Mouse (Mus musculus) limb, embryonic 13.5 days (tissue): ENCODE measurements around the gene Gm49361. TPM values are rescaled to one million over a fixed set of nuclear protein-coding genes. Genes with fewer than 3 reads are reported as not detected.

Experiments
- ATAC-seq: fragments of 200-750 bp; cut with Nextera tagmentation; 2 replicates; pipeline ENCODE4 v1.8.0; 2017; ENCODE audit warnings: low read depth, moderate number of reproducible peaks, moderate TSS enrichment; ENCODE audit not compliant: low FRiP score
- H3K27ac ChIP-seq: fragments of 300-500 bp; sonication (generic); 2 replicates; pipeline ENCODE4 v1.5.1; 2015; ENCODE audit warnings: inconsistent platforms, mild to moderate bottlenecking, moderate library complexity
- H3K27me3 ChIP-seq: fragments of 300-500 bp; sonication (generic); 2 replicates; pipeline ENCODE4 v1.6.1; 2015; ENCODE audit warnings: mild to moderate bottlenecking, inconsistent platforms
- H3K36me3 ChIP-seq: fragments of 300-500 bp; sonication (generic); 2 replicates; pipeline ENCODE4 v1.6.1; 2015; ENCODE audit warnings: inconsistent platforms, mild to moderate bottlenecking, moderate library complexity
- H3K4me1 ChIP-seq: fragments of 300-500 bp; sonication (generic); 2 replicates; pipeline ENCODE4 v1.6.1; 2015; ENCODE audit warnings: inconsistent platforms
- H3K4me2 ChIP-seq: fragments of 300-500 bp; sonication (generic); replicated peaks from 2 replicates; pipeline ENCODE4 v1.6.1; 2015; ENCODE audit warnings: inconsistent platforms, mild to moderate bottlenecking, moderate library complexity
- H3K4me3 ChIP-seq: fragments of 300-500 bp; sonication (generic); 2 replicates; pipeline ENCODE4 v1.5.1; 2015; ENCODE audit warnings: moderate library complexity, mild to moderate bottlenecking, inconsistent platforms
- H3K9ac ChIP-seq: fragments of 300-500 bp; sonication (generic); 2 replicates; pipeline ENCODE4 v1.6.1; 2015; ENCODE audit warnings: mild to moderate bottlenecking, inconsistent platforms
- H3K9me3 ChIP-seq: fragments of 300-500 bp; sonication (generic); 2 replicates; pipeline ENCODE4 v1.6.1; 2016; ENCODE audit warnings: inconsistent platforms
- WGBS: fragments of 180-500 bp; shearing (Covaris S2); methylation state at CpG from one replicate; pipeline ENCODE4 v1.1.7; 2015; 5-methylcytosine and 5-hydroxymethylcytosine counted together
- polyA plus RNA-seq: library from polyadenylated mRNA; unstranded; fragments of >200 nt; fragmentation: Nextera tagmentation; extraction: Ambion mirVana; gene quantifications from 2 replicates; pipeline ENCODE4 v1.2.1, GENCODE M21; 2015

Gene Gm49361
- polyA plus RNA-seq, 1 experiment from 2014 or later, result not detected

GRCm38 (mm10) chr14:57726172-57726571, 19.7 kb downstream of the Gm49361 start:
- no peak overlapping the region for H3K27ac ChIP-seq
- peaks cover 66% of the 10 kb centered on the region for H3K36me3 ChIP-seq
- no peaks in the 10 kb centered on the region for H3K9me3 ChIP-seq
- peaks cover 14% of the 10 kb centered on the region for H3K4me1 ChIP-seq
- no peak overlapping the region for H3K4me3 ChIP-seq
- H3K27me3 ChIP-seq, result no peaks in the 10 kb centered on the region
- no peak overlapping the region for H3K4me2 ChIP-seq
- WGBS, result 77% methylated on average over 8 of the region's 8 CpGs
- no peak for ATAC-seq
- H3K9ac ChIP-seq, result no peak overlapping the region

GRCm38 (mm10) chr14:57724473-57724872, 21.4 kb downstream of the Gm49361 start:
- 82% methylated on average over 4 of the region's 4 CpGs for WGBS
- peaks cover 63% of the 10 kb centered on the region for H3K36me3 ChIP-seq
- no peak overlapping the region for H3K9ac ChIP-seq
- H3K4me1 ChIP-seq, result no peaks in the 10 kb centered on the region
- no peak overlapping the region for H3K4me3 ChIP-seq
- no peaks in the 10 kb centered on the region for H3K27me3 ChIP-seq
- no peaks in the 10 kb centered on the region for H3K9me3 ChIP-seq
- no peak for ATAC-seq
- no peak overlapping the region for H3K4me2 ChIP-seq
- no peak overlapping the region for H3K27ac ChIP-seq

- Histone ChIP-seq H3K27me3 (no peaks in the 10 kb centered on the region), H3K4me1 (no peaks in the 10 kb centered on the region), H3K27ac (no peak overlapping the region), H3K36me3 (peaks cover 68% of the 10 kb centered on the region), H3K9me3 (no peaks in the 10 kb centered on the region), H3K4me2 (no peak overlapping the region), H3K4me3 (no peak overlapping the region), H3K9ac (no peak overlapping the region)
- 84% methylated on average over 4 of the region's 4 CpGs for WGBS
- no peak for ATAC-seq
Observed at GRCm38 (mm10) chr14:57718245-57718644, 27.7 kb downstream of the Gm49361 start.

GRCm38 (mm10) chr14:57716601-57717245, 29.2 kb downstream of the Gm49361 start:
- Histone ChIP-seq H3K9me3 (no peaks in the 10 kb centered on the region), H3K27ac (no peak overlapping the region), H3K4me2 (no peak overlapping the region), H3K9ac (no peak overlapping the region), H3K27me3 (no peaks in the 10 kb centered on the region), H3K4me1 (no peaks in the 10 kb centered on the region), H3K4me3 (no peak overlapping the region), H3K36me3 (peaks cover 60% of the 10 kb centered on the region)
- 90% methylated on average over 4 of the region's 4 CpGs for WGBS
- no peak for ATAC-seq

GRCm38 (mm10) chr14:57712884-57713283, 33.0 kb downstream of the Gm49361 start:
- no peak for ATAC-seq
- H3K9me3 ChIP-seq, result no peaks in the 10 kb centered on the region
- peaks cover 5% of the 10 kb centered on the region; the same call in 1 of the 2 replicates for H3K4me1 ChIP-seq
- H3K36me3 ChIP-seq, result peaks cover 45% of the 10 kb centered on the region
- no peak overlapping the region for H3K27ac ChIP-seq
- 92% methylated on average over 1 of the region's 1 CpGs for WGBS
- H3K4me2 ChIP-seq, result no peak overlapping the region
- no peak overlapping the region for H3K4me3 ChIP-seq
- no peaks in the 10 kb centered on the region for H3K27me3 ChIP-seq
- H3K9ac ChIP-seq, result no peak overlapping the region

GRCm38 (mm10) chr14:57711059-57711458, 34.8 kb downstream of the Gm49361 start:
- no peak for ATAC-seq
- Histone ChIP-seq H3K4me2 (no peak overlapping the region), H3K9me3 (no peaks in the 10 kb centered on the region), H3K36me3 (peaks cover 44% of the 10 kb centered on the region), H3K27me3 (no peaks in the 10 kb centered on the region), H3K27ac (no peak overlapping the region), H3K9ac (no peak overlapping the region), H3K4me1 (peaks cover 12% of the 10 kb centered on the region), H3K4me3 (no peak overlapping the region)
- WGBS, result 82% methylated on average over 6 of the region's 6 CpGs

- H3K4me3 ChIP-seq, result no peak overlapping the region
- peaks cover 46% of the 10 kb centered on the region for H3K36me3 ChIP-seq
- no peaks in the 10 kb centered on the region for H3K9me3 ChIP-seq
- WGBS, result 85% methylated on average over 10 of the region's 10 CpGs
- H3K4me2 ChIP-seq, result no peak overlapping the region
- no peak; the same call in 1 of the 2 replicates for ATAC-seq
- no peak overlapping the region for H3K27ac ChIP-seq
- H3K27me3 ChIP-seq, result no peaks in the 10 kb centered on the region
- no peak overlapping the region for H3K9ac ChIP-seq
- H3K4me1 ChIP-seq, result peaks cover 12% of the 10 kb centered on the region
Observed at GRCm38 (mm10) chr14:57709171-57709570, 36.7 kb downstream of the Gm49361 start.

- no peak overlapping the region for H3K27ac ChIP-seq
- peaks cover 46% of the 10 kb centered on the region for H3K36me3 ChIP-seq
- 91% methylated on average over 7 of the region's 7 CpGs for WGBS
- no peaks in the 10 kb centered on the region for H3K9me3 ChIP-seq
- no peaks in the 10 kb centered on the region for H3K27me3 ChIP-seq
- H3K4me1 ChIP-seq, result peaks cover 12% of the 10 kb centered on the region
- no peak overlapping the region for H3K4me2 ChIP-seq
- H3K4me3 ChIP-seq, result no peak overlapping the region
- no peak overlapping the region for H3K9ac ChIP-seq
- ATAC-seq, result no peak
Observed at GRCm38 (mm10) chr14:57708580-57708979, 37.3 kb downstream of the Gm49361 start.

GRCm38 (mm10) chr14:57707100-57707893, 38.6 kb downstream of the Gm49361 start:
- peaks cover 14% of the 10 kb centered on the region for H3K4me1 ChIP-seq
- H3K27ac ChIP-seq, result peak overlapping the region; percentile 52
- no peak overlapping the region for H3K9ac ChIP-seq
- WGBS, result 63% methylated on average over 18 of the region's 18 CpGs
- no peaks in the 10 kb centered on the region for H3K9me3 ChIP-seq
- H3K4me3 ChIP-seq, result no peak overlapping the region
- no peak overlapping the region for H3K4me2 ChIP-seq
- ATAC-seq, result no peak
- peaks cover 50% of the 10 kb centered on the region for H3K36me3 ChIP-seq
- no peaks in the 10 kb centered on the region for H3K27me3 ChIP-seq

GRCm38 (mm10) chr14:57706760-57707099, 39.2 kb downstream of the Gm49361 start:
- Histone ChIP-seq H3K27me3 (no peaks in the 10 kb centered on the region), H3K9me3 (no peaks in the 10 kb centered on the region), H3K4me1 (peaks cover 19% of the 10 kb centered on the region), H3K27ac (no peak overlapping the region), H3K4me2 (no peak overlapping the region), H3K9ac (no peak overlapping the region), H3K36me3 (peaks cover 56% of the 10 kb centered on the region), H3K4me3 (no peak overlapping the region)
- no peak for ATAC-seq
- 93% methylated on average over 4 of the region's 4 CpGs for WGBS

- Histone ChIP-seq H3K4me2 (no peak overlapping the region), H3K9me3 (no peaks in the 10 kb centered on the region), H3K4me1 (peaks cover 19% of the 10 kb centered on the region), H3K4me3 (no peak overlapping the region), H3K27ac (no peak overlapping the region), H3K36me3 (peaks cover 56% of the 10 kb centered on the region), H3K9ac (no peak overlapping the region), H3K27me3 (no peaks in the 10 kb centered on the region)
- no peak for ATAC-seq
- 89% methylated on average over 4 of the region's 4 CpGs for WGBS
Observed at GRCm38 (mm10) chr14:57705759-57706158, 40.1 kb downstream of the Gm49361 start.

GRCm38 (mm10) chr14:57705075-57705474, 40.8 kb downstream of the Gm49361 start:
- Histone ChIP-seq H3K27me3 (no peaks in the 10 kb centered on the region), H3K4me1 (peaks cover 19% of the 10 kb centered on the region), H3K36me3 (peaks cover 62% of the 10 kb centered on the region), H3K9ac (no peak overlapping the region), H3K4me2 (no peak overlapping the region), H3K9me3 (no peaks in the 10 kb centered on the region), H3K4me3 (no peak overlapping the region), H3K27ac (no peak overlapping the region)
- 90% methylated on average over 4 of the region's 4 CpGs for WGBS
- no peak for ATAC-seq
